Mouse (Mus musculus): ENCODE measurements around the gene Lancl1. TPM values are rescaled to one million over a fixed set of nuclear protein-coding genes. Genes with fewer than 3 reads are reported as not detected.

The Lancl1 gene
- total RNA-seq (2021), result 10 to 100 TPM; 43.2 to 50.0 TPM
- long read RNA-seq, experiment 1, full-length matches to known transcripts, result 18 of 27 reads
- long read RNA-seq, experiment 1, partial matches to known transcripts, result 5 of 27 reads
- long read RNA-seq, experiment 1, other reads (novel, unspliced or antisense), result 4 of 27 reads
- long read RNA-seq, experiment 2, full-length matches to known transcripts, result 38 of 61 reads
- long read RNA-seq, experiment 2, partial matches to known transcripts, result 11 of 61 reads
- long read RNA-seq, experiment 2, other reads (novel, unspliced or antisense), result 12 of 61 reads

- DNase-seq (ENCODE audit: low spot score in 2 of 2), result peak; percentile 73 to 81
Measured at GRCm38 (mm10) chr1:67038246-67038987, at the start of gene Lancl1. Gene Lancl1 (minus strand): TSS chr1:67038872.

GRCm38 (mm10) chr1:67079146-67079545 lies 40.5 kb upstream of the Lancl1 start:
- DNase-seq (ENCODE audit: low spot score in 2 of 2), result no peak

DNA sequence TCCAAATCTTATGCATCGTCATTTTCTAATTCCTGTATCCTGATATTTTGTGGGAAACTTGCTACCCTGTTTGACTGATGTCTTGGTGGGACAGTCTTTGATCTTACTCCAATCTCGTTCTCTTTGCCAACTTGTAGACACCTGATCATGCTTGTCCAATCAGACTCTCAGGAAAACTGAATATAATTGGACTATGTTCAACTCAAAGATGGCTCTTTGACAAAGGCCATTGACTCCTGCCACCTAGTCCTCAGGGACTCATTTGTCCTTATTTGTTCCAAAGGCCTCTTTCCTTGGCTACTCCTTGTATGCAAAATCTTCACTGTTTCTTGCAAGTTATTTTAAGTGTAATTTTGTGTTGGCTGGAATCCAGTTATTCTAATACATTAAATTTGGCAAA lies 40.0 kb upstream of the Lancl1 start:
- no peak for DNase-seq (ENCODE audit: low spot score in 2 of 2)

- no peak for DNase-seq (ENCODE audit: low spot score in 2 of 2)
Measured at GRCm38 (mm10) chr1:67077739-67078138, 39.1 kb upstream of the Lancl1 start.

DNA sequence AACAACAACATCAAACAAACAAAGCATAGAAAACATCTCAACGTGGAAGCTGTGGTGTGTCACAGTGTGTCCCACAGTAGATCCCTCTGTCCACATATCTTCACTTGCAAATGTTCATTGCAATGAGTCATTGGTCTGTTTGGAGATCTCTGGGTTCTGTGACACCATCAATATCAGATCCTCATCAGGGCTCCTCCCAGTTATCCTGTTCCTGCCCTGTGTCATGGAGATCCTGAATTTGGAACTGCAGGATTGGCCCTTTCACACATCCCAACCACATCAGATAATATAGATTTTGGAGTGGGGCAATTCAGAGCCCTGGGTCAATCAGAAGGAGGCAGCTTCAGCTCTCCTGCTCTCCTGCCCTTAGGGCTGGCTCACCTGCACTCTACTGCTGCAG lies 28.9 kb upstream of the Lancl1 start:
- DNase-seq (ENCODE audit: low spot score in 2 of 2), result no peak

GRCm38 (mm10) chr1:67065347-67066270 lies 26.9 kb upstream of the Lancl1 start:
- DNase-seq (ENCODE audit: low spot score in 2 of 2), result no peak

DNA sequence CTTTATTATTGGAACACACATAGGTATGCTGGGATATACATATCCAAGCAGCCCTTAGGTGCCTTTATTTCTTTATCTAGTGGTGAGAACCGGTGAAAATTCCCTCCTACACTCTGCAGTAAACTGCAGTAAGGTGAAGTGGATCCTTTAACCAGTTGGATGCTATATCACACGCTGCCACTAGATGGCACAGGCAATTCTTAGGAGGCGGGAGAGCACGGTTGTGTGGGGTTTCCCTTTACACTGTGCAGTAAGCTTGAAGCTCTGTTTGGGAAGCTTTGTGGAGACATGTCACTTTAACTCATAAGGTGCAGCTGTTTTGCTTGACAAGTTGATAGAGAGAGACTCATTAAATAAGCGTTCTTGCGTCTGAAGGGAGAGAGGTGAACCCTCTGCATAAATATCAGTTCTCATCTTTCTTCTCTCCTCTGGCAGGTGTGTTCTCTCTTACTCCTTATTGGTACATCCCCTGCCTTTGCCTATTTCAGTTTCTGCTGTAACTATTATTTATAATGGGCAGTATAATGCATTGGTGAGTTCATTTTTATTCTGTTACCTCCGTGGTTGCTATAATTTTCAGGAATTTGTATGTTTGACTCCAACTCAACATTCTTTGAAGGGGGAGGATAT lies 22.9 kb upstream of the Lancl1 start:
- DNase-seq (ENCODE audit: low spot score in 2 of 2), result peak; percentile 45 to 58

- no peak for DNase-seq (ENCODE audit: low spot score in 2 of 2)
Measured at GRCm38 (mm10) chr1:67055816-67056215, 17.1 kb upstream of the Lancl1 start.

- no peak for DNase-seq (ENCODE audit: low spot score in 2 of 2)
Measured at GRCm38 (mm10) chr1:67052721-67053120, 14.0 kb upstream of the Lancl1 start.

DNA sequence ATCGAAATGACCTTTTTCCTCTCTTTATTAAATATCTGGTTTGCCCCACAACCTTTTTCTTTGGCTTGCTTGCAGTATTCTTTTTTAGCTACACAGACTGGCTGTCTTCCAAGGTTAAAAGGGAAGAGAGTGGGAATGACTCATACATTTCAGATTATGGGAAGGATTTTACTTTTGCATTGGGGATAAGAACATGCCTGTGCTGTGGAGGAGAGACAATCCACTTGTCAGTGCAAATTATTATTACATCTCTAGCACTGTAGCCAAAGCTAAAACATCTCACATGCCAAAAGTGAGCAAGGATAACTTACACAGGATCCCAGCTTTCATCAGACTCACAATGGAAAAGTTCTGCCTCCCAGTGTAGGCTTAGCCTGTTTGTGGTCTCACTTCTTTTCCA lies 10.9 kb upstream of the Lancl1 start:
- no peak for DNase-seq (ENCODE audit: low spot score in 2 of 2)

DNA sequence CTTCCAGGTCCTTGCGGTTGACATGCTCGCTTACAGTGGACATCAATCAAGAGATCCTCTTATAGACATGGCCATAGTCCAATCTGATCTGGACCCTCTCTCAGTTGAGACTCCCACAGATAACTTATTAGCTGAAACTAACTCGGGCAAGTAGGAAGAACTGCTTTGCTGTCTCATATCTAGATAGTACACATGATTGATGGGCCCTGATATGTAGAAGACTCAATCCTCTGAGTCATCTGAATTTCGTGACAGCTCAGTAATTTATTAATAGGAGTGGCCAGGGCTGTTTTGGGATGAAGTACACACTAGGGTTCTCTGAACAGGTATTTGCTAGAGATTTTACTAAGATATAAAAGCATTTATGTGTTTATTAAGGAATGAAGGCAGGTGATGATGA lies 10.0 kb upstream of the Lancl1 start:
- DNase-seq (ENCODE audit: low spot score in 2 of 2), result no peak

DNA sequence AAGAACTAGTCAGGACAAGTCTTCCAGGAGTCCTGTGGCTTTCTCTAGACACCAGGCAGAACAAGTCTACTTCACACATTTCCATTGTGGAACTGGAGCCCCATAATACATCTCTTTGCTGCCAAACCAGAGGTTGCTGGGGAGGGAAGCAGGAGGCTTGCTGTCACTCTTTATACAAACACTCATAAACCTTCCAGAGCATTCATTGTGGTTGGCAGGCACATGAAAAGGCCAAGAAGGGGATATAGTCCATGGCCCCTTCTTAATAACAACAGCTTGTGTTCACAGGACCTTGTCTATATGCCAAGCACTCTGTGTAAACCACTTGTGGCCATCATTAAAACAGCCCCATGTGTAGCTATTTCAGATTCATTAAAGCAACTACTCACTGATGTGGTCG lies 6.4 kb upstream of the Lancl1 start:
- DNase-seq (ENCODE audit: low spot score in 2 of 2), result no peak

DNA sequence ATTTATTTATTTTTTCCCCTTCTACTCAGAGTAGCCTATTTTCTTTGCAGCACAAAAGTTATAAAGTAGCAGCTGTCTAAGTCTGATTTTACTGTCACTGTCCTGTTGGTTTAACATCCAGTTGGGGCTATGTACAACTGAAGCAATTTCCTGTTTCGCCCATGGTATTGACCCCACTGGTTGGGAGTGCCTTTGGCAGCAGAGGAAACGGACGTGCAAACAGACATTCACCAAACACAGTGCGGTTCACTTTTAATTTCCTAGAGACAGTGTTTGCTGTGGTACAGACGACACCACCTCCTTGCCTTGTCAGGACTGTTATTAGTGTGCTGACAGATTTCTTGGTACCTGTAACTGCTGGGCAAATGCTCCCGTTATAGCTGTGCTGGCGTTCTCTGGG lies 3.9 kb upstream of the Lancl1 start:
- no peak for DNase-seq (ENCODE audit: low spot score in 2 of 2)

GRCm38 (mm10) chr1:67039083-67039482 lies 411 bp upstream of the Lancl1 start:
- DNase-seq (ENCODE audit: low spot score in 2 of 2), result no peak

- DNase-seq (ENCODE audit: low spot score in 2 of 2), result no peak
Measured at GRCm38 (mm10) chr1:67037198-67037597, 1.5 kb downstream of the Lancl1 start.

DNA sequence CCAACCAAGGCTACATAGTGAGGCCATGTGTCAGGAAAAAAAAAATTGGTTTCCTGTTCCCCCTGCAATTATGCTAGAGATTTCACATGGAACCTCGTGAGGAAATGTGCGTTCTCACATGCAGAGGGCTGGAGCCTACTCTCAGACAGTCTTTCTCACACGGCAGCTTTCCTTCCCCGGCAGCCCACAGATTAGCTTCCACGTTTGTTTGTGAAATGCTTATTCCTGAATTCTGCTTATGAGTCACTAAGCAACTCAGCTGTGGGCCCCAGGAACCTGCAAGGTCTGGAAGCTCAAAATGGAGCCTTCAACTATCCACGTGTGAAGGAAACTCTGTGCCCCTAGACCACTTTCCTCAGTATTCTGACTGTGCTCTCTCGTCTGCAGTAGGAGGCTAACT lies 5.4 kb downstream of the Lancl1 start:
- no peak for DNase-seq (ENCODE audit: low spot score in 2 of 2)

GRCm38 (mm10) chr1:67026927-67027511 lies 11.7 kb downstream of the Lancl1 start:
- no peak for DNase-seq (ENCODE audit: low spot score in 2 of 2)

GRCm38 (mm10) chr1:67026142-67026541 lies 12.5 kb downstream of the Lancl1 start:
- DNase-seq (ENCODE audit: low spot score in 2 of 2), result no peak

GRCm38 (mm10) chr1:67022767-67023166 lies 15.9 kb downstream of the Lancl1 start:
- DNase-seq (ENCODE audit: low spot score in 2 of 2), result no peak

DNA sequence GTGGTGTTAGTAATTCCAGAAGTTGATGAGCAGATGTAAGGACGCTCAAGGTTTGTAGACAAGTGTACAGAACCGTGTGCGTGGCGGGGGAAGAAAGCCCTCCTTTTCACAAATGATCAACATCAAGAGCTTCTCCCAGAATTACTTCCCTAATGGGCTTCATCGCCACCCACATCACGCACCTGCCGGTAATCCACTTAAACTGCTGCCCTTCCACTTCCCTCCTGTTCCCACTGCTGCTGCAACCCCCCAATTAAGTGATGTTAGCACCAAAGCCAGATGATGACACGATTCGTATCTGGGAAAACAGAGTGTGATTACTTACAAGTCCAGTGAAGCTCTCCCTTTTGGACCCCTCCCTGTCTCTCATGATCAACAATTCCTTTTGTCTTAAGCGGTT lies 16.6 kb downstream of the Lancl1 start:
- DNase-seq (ENCODE audit: low spot score in 2 of 2), result no peak

DNA sequence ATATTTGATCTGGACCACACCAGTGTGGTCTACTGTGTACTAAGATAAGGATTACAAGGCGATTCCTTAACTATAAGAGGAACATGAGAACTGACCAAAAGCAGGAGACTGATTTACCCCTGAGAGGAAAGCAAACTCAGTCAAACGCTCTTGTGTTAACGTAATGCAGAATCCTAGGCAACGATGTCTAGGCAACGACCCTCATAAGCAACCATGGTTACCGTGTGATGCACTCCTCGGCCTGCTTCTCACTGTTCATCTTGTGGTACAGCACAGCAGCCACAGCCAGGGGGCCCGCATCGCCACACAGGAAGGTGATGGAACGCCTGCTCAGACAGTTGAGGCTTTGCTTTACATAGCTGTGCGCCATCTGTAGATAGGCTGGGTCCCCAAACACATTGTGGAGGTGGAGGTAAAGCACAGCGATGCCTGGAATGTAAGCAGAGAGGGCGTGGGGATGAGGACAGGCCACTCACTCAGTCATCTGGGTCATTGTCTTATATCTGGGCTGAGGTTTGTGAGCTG lies 18.0 kb downstream of the Lancl1 start:
- no peak for DNase-seq (ENCODE audit: low spot score in 2 of 2)

All from adrenal gland, adult 18-20 months (tissue).